Mouse (Mus musculus): Measurements from ENCODE around the gene Ubqln4.

The Ubqln4 gene

DNA sequence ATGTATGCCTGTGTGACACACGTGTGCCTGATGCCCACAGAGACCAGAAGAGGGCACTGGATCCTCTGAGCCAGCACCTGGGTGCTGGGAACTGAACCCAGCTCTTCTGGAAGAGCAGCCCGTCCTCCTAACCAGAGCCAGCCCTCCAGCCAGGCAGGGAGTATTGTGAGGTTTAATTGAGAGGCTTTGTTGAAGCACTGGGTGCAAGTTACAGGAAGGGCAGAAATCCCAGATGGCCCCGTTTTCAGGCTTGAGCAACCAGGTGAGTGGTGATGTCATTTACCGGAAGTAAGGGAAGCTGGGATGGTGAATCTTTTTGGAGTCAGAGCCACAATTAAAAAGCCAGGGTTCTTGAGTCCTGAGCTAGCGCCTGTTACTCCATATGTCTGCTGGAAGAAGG is 28.5 kb upstream of the Ubqln4 start:
- DNase-seq (ENCODE audit: low read depth, low spot score), result no peak

- peak; percentile 94 for DNase-seq (ENCODE audit: low read depth, low spot score)
Measured at GRCm38 (mm10) chr3:88526157-88527131, 27.1 kb upstream of the Ubqln4 start.

DNA sequence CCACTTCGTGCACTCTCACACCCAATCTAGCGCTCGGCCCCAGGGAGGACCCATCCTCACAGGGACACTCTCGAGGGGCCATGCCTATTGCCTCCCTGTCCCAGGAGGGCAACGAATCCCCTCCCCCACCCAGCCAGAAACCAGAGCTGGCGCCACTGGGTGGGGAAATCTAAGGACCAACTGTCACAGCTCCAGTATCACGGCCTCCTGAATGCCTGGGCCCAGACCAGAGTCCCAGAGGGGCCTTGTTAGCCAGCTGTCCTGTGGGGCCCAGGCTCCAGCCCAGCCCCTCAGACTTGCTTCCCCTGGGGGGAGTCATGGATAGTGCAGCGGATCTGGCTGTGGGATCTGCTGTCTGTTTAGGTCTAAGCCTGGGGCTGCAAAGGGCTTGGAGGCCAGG is 26.0 kb upstream of the Ubqln4 start:
- no peak for DNase-seq (ENCODE audit: low read depth, low spot score)

GRCm38 (mm10) chr3:88528646-88529045 is 24.9 kb upstream of the Ubqln4 start:
- DNase-seq (ENCODE audit: low read depth, low spot score), result no peak

DNA sequence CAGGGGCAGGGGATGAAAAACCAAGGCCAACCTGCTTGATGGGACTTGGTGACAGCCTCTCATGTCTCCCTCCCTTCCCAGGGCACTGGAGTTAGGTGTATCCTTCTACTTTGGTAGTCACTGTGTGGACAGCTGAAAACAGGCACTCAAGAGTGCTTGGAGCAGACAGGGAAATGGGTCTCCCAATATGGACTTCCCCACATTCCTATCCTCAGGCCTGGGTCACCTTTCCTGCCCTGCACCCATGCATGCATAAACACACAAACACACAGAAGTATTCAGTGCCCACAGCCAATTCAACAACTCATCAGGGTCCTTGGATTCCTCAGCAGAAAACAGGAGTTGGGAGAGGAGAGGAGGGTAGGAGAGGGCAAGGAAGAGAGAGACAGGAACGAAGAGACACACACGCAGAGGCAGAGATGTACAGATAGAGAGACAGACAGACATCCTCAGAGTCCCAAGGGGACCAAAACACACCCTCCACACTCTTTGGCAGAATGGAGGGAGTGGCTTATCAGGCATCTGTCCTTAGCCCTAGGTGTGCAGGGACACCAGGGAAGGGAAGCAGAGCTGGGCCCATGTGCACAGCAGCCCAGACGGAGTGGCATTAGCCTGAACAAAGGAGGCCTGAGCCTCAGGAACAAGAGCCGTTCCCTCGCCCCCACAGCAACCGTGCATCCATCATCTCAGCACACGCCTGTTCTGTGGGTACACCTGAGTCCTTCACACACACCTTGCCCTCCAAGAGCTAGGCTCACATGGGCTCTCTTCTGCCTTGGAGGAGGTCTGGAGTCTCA is 24.2 kb upstream of the Ubqln4 start:
- no peak for DNase-seq (ENCODE audit: low read depth, low spot score)

GRCm38 (mm10) chr3:88530082-88530864 is 23.3 kb upstream of the Ubqln4 start:
- no peak for DNase-seq (ENCODE audit: low read depth, low spot score)

GRCm38 (mm10) chr3:88531348-88532298 is 21.9 kb upstream of the Ubqln4 start:
- peak; percentile 84 for DNase-seq (ENCODE audit: low read depth, low spot score)

DNA sequence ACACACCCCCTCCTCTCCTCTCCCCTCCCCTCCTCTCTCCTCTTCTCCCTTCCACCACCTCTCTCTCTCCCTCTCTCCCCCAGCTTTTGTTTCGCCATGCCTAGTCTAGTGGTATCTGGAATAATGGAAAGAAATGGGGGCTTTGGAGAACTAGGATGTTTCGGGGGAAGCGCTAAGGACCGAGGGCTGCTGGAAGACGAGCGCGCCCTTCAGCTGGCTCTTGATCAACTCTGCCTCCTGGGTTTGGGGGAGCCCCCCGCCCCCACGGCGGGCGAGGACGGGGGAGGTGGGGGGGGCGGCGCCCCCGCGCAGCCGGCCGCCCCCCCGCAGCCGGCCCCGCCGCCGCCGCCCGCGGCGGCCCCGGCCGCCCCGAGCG is 21.3 kb upstream of the Ubqln4 start, which contains the start of gene Mex3a:
Gene Mex3a (plus strand): TSS at position 97 of the 376 bp plus-strand sequence.
- DNase-seq (ENCODE audit: low read depth, low spot score), result no peak

- peak; percentile 42 for DNase-seq (ENCODE audit: low read depth, low spot score)
Measured at GRCm38 (mm10) chr3:88532689-88533511, 20.7 kb upstream of the Ubqln4 start.

DNA sequence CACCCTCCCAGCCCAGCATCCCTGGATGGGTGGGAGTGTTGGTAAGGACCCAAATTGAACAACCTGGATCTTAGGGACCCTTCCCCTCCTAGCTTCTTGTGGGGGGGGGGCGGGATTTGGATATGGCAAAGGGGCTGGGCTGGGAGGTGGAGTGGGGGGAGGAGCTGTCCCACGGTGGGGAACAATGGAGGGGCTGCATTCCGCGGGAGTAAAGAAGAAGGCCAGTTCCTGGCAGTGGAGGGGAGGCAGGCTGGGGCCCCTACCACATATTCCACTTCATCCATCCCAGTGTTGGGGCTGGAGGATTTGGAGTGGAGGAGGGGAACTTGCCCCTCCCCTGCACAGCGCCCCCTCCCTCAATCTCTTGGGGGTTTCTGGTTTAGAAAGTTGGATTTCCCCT is 19.9 kb upstream of the Ubqln4 start:
- DNase-seq (ENCODE audit: low read depth, low spot score), result no peak

DNA sequence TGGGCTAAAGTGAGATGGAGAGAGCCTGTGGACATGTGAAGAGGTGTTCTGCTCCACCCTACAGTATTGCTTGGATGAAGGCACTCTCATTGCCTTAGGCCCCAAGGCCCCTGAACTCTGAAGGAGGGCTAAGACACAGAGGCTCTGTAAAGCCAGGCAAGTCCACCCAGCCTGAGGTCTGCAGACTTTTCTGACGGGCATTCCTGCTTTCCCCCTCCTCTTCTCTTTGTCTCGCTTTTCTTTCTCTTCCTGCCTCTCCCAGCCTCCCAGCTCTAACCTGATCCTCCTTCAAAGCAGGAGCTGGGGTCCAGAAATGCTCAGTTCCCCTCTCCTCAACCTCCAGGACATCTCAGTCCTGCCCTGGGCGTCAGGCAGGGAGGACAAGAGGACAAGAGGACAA is 18.6 kb upstream of the Ubqln4 start:
- no peak for DNase-seq (ENCODE audit: low read depth, low spot score)

GRCm38 (mm10) chr3:88535527-88535926 is 18.0 kb upstream of the Ubqln4 start:
- no peak for DNase-seq (ENCODE audit: low read depth, low spot score)

DNA sequence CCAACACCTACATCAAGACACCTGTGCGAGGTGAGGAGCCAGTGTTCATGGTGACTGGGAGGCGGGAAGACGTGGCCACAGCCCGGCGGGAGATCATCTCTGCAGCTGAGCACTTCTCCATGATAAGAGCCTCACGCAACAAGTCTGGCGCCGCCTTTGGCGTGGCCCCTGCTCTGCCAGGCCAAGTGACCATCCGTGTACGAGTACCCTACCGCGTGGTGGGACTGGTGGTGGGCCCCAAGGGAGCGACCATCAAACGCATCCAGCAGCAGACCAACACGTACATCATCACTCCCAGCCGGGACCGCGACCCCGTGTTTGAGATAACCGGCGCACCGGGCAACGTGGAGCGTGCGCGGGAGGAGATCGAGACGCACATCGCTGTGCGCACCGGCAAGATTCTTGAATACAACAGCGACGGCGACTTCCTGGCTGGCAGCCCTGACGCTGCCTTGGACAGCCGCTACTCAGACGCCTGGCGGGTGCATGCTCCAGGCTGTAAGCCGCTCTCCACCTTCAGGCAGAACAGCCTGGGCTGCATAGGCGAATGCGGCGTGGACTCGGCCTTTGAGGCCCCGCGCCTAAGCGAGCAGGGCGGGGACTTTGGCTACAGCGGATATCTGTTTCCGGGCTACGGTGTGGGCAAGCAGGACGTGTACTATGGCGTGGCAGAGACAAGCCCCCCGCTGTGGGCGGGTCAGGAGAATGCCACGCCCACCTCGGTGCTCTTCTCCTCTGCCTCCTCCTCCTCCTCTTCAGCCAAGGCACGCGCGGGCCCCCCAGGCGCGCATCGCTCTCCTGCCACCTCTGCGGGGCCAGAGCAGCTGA is 17.2 kb upstream of the Ubqln4 start:
- DNase-seq (ENCODE audit: low read depth, low spot score), result peak; percentile 46

DNA sequence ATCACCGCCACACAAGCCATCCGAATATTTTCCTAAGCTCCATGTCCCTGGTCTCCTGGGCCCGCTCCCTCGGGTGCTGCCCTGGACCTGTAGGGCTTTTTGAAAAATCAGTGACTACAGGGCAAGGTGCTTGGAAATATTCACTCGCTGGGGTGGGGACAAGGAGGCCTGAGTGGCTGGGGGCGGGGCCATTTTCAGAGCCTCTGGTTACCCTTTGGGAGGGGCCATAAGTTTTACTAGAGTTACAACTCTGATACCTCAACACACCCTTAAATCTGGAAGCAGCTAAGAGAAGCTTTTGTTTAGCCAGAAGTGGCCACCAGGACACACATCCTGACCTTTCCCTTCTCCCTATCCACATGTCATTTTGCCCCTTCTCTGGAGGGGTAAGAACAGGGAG is 16.4 kb upstream of the Ubqln4 start:
- DNase-seq (ENCODE audit: low read depth, low spot score), result no peak

DNA sequence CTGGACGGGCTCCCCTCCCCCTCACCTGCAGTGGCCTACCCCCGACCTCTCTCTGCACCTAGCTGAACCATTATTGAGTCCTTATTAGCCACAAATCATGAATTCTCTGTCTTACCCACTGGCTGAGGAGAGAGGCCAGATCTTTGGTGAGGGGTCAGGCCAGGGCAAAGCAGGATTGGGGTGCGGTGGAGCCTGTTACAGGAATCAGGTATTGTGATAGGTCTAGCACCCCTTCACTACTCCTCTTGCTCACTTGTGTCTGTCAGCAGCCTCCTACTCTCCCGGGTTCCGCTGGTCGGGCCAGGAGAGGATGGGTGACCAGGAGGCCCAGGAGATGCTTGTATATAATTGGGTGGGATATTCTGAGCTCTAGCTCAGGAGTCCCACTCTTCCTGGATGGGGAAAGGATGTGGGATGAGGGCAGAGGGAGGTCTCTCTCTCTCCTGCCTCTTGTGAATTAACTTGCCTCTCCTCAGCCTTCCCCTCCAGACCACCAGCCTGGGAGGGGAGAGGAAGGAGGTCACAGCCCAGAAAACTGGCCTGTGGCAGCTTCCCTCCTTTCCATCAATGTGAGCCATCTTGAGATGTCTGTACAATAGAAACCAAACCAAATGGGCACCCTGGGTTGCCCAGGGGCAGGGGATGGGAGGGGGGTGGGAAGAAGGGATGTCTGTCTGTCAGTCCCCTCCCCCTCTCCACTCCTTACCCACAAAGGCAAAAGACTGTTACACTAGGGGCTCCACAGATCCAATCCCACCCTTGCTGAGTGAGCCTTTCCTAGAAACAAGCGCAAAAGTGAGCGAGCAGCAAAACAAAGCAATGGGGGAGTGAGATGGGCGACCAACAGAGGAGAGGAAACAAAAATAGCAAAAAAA is 15.1 kb upstream of the Ubqln4 start:
- DNase-seq (ENCODE audit: low read depth, low spot score), result no peak

- no peak for DNase-seq (ENCODE audit: low read depth, low spot score)
Measured at GRCm38 (mm10) chr3:88539397-88539796, 14.2 kb upstream of the Ubqln4 start.

DNA sequence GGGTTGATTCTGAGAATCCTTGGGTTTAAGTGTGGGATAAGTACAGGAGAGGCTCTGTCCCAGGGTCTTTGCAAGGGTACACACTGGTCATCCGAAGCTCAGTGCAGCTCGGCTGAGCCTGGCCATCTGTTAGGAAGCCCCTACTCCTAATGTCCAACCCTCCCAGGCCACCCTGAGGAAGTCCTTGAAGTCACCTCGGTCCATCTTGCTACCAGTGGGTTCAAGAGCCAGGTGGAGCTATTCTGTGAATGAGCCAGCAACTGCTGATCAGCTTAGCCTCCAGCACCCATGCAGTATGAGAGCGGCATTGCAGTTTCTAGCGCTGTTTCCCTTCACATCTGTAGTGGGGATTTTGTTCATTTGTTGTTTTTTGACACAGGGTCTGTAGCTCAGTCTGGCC is 13.5 kb upstream of the Ubqln4 start:
- DNase-seq (ENCODE audit: low read depth, low spot score), result no peak
